Mouse (Mus musculus) embryonic facial prominence, embryonic 10.5 days (tissue): ENCODE measurements at regions not wholly inside any gene's neighbourhood (a gene's known extent, or its start where the extent isn't known, plus 50 kb on each side); places are given as distances from the start of the nearest gene placed in this dataset.
A peak's percentile ranks its signal among the peaks of the same experiment; 100 is the strongest.

Source experiments
- DNase-seq: peaks from one replicate; pipeline ENCODE4 v3.0.0-alpha.2; 2017; ENCODE audit warnings: low spot score
- H3K27ac ChIP-seq: fragments of 300-500 bp; sonication (generic); replicated peaks from 2 replicates; pipeline ENCODE4 v1.5.1; 2016; ENCODE audit warnings: mild to moderate bottlenecking
- H3K27me3 ChIP-seq: fragments of 300-500 bp; sonication (generic); replicated peaks from 2 replicates; pipeline ENCODE4 v1.6.1; 2016; ENCODE audit warnings: low read depth, mild to moderate bottlenecking; ENCODE audit not compliant: poor library complexity, severe bottlenecking
- H3K36me3 ChIP-seq: fragments of 300-500 bp; sonication (generic); replicated peaks from 2 replicates; pipeline ENCODE4 v1.6.1; 2016; ENCODE audit warnings: mild to moderate bottlenecking, moderate library complexity
- H3K4me1 ChIP-seq: fragments of 300-500 bp; sonication (generic); 2 replicates; pipeline ENCODE4 v1.6.1; 2016
- H3K4me3 ChIP-seq: fragments of 300-500 bp; sonication (generic); 2 replicates; pipeline ENCODE4 v1.5.1; 2016; ENCODE audit warnings: mild to moderate bottlenecking, moderate library complexity
- H3K9me3 ChIP-seq: fragments of 300-500 bp; sonication (generic); 2 replicates; pipeline ENCODE4 v1.6.1; 2016; ENCODE audit warnings: mild to moderate bottlenecking
- WGBS: fragments of 180-500 bp; shearing (Covaris S2); methylation state at CpG from one replicate; pipeline ENCODE4 v1.1.7; 2016; 5-methylcytosine and 5-hydroxymethylcytosine counted together

DNA sequence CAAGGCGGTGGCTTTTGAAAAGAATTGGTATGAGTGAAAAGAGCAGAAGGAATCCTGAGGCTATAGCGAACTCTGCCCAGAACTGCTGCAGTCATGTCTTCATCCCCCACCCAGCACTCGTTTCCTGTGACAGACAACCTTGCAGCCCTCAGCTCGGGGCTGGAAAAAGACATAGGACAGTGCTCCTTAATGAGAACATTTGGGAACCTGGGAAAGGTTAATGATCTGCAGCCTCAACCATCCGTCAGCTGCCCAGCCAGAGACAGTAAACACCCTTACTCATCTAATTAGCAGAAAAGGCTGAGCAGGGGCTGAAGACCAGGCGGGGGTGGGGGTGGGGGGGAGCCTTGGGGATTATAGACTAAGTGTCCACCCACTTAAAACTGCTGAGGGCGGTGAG, 76.3 kb upstream of the Arhgap36 start:
- H3K27me3 ChIP-seq, result no peaks in the 10 kb centered on the region
- H3K9me3 ChIP-seq, result no peaks in the 10 kb centered on the region
- no peaks in the 10 kb centered on the region for H3K4me1 ChIP-seq
- DNase-seq, result no peak
- 39% methylated on average over 7 of the region's 7 CpGs for WGBS
- no peaks in the 10 kb centered on the region for H3K36me3 ChIP-seq
- no peak overlapping the region for H3K27ac ChIP-seq
- no peak overlapping the region for H3K4me3 ChIP-seq

DNA sequence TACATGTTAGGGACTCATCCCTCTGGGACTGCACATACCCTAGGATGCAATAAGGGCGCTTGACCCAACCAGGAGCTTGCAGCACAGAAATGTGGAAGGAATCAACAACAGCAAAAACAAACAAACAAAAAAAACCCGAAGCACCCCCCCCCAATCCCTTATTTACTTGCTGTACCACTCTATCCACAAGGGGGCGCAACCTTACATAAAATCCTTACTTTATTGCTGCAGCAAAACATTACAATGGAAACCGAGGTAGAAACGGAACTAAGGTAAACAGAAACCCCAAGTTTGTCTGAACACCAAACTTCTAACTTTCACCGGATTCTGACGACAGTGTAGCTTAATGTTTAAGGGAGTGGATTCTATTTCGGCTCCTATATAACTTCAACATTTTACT, 86.7 kb upstream of the Arhgap36 start:
- Histone ChIP-seq H3K27me3 (no peaks in the 10 kb centered on the region), H3K27ac (no peak overlapping the region), H3K36me3 (no peaks in the 10 kb centered on the region), H3K9me3 (no peaks in the 10 kb centered on the region), H3K4me1 (no peaks in the 10 kb centered on the region), H3K4me3 (no peak overlapping the region)
- peak; percentile 29 for DNase-seq
- WGBS, result 27% methylated on average over 8 of the region's 8 CpGs

DNA sequence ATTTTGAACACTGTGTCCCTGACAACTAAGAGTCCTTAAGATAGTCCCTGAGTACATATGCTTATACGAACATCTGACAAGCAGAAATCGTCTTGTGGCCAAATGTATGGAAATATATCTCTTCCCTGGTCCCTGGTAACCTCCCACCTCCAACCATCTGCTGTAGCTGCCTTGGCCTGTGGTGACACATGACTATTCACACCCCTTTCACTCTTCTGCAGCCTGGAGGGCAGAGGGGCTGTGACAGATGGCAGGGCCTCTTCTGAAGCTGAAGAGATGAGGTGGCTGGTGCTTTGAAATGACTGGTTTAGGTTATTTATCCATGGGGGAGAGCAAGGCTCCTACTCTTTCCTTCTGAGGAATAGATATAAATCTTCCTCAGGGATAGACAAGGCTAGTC, 82.3 kb upstream of the Enox2 start:
- DNase-seq, result no peak
- H3K4me1 ChIP-seq, result no peaks in the 10 kb centered on the region
- 81% methylated on average over 2 of the region's 2 CpGs for WGBS

DNA sequence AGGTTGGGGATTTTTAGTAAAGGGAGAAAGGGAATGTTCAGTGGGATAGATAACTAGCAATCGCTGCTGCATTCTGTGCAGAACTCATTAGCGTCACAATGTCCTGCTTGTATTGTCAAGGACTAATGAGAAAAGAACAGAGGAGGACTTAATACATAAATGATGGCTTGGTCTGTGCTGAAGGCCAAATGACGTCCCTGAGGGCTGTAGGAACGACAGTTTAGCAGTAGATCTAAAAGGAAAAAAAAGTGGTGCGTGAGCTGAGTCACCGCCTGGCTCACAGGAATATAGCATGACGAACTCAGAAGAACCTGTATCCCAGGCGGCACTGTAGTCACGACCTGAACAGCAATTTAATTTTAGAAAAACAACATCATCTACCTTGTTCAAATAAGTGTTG, 81.3 kb upstream of the Enox2 start:
- Histone ChIP-seq H3K27ac (no peak overlapping the region), H3K9me3 (no peaks in the 10 kb centered on the region), H3K4me1 (no peaks in the 10 kb centered on the region), H3K27me3 (no peaks in the 10 kb centered on the region), H3K4me3 (no peak overlapping the region), H3K36me3 (no peaks in the 10 kb centered on the region)
- no peak for DNase-seq
- WGBS, result 69% methylated on average over 9 of the region's 9 CpGs

More for the DNA sequence above, 82.3 kb upstream of the Enox2 start:
- no peaks in the 10 kb centered on the region for H3K36me3 ChIP-seq
- H3K27me3 ChIP-seq, result no peaks in the 10 kb centered on the region
- H3K4me3 ChIP-seq, result no peak overlapping the region
- no peaks in the 10 kb centered on the region for H3K9me3 ChIP-seq
- no peak overlapping the region for H3K27ac ChIP-seq

DNA sequence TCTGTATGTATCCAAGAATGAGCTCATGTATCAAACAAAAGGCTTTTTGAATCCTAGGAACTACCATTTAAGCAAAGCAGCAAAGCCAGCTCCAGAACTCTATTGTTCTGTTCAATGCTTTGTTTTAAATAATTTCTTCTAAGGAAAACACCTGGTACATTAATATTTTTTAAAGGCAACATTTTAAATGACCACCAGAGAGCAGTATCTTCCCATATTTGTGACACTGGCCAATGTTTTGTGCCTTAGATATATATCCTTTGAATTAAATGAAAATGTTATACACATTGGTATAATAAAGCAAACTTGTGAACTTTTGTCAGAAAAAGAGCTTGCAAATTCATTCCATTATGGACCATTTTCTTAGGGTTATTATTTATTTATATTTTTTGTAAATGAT, 58.4 kb upstream of the Enox2 start:
- no peaks in the 10 kb centered on the region for H3K36me3 ChIP-seq
- no peaks in the 10 kb centered on the region for H3K27me3 ChIP-seq
- no peak overlapping the region for H3K27ac ChIP-seq
- DNase-seq, result no peak
- no peaks in the 10 kb centered on the region for H3K4me1 ChIP-seq
- H3K4me3 ChIP-seq, result no peak overlapping the region
- no peaks in the 10 kb centered on the region for H3K9me3 ChIP-seq
